Mouse (Mus musculus): ENCODE measurements around the gene Bglap2. TPM values are rescaled to one million over a fixed set of nuclear protein-coding genes. Genes with fewer than 3 reads are reported as not detected.

The Bglap2 gene
- polyA plus RNA-seq, 1 experiment from 2014 or later, result not detected

DNA sequence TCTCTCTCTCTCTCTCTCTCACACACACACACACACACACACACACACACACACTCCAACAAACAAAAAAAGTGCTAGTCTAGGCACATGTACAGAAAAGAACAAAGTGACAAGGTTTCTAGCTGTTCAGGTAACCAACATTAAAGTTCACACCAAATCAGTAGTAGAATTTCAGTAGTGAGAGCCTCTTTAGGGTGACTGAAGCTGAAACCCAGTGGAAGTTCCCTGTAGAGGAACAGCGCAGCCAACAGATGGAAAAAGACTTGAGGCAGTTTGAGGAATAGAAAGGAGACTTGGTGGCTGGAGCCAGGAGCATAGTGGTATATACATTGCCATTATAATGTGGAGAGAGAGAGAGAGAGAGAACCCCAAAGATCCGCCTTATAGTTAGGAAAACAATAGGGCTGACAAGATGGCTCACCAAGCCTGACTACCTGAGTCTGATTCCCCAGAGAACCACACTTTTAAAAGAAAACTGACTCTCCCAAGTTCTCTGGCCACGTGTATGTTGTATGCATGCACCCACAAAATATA lies 43.5 kb downstream of the Bglap2 start:
- Histone ChIP-seq H3K4me1 (peaks cover 41% of the 10 kb centered on the region), H3K9me3 (no peaks in the 10 kb centered on the region), H3K4me3 (peak overlapping the region; percentile 78), H3K27me3 (replicated peaks; ENCODE audit: low read depth, poor library complexity, severe bottlenecking) (no peaks in the 10 kb centered on the region), H3K36me3 (replicated peaks) (peaks cover 43% of the 10 kb centered on the region), H3K27ac (replicated peaks) (peak overlapping the region; percentile 94)
- 42% methylated on average over 3 of the region's 3 CpGs for WGBS
- DNase-seq (ENCODE audit: low spot score), result no peak

DNA sequence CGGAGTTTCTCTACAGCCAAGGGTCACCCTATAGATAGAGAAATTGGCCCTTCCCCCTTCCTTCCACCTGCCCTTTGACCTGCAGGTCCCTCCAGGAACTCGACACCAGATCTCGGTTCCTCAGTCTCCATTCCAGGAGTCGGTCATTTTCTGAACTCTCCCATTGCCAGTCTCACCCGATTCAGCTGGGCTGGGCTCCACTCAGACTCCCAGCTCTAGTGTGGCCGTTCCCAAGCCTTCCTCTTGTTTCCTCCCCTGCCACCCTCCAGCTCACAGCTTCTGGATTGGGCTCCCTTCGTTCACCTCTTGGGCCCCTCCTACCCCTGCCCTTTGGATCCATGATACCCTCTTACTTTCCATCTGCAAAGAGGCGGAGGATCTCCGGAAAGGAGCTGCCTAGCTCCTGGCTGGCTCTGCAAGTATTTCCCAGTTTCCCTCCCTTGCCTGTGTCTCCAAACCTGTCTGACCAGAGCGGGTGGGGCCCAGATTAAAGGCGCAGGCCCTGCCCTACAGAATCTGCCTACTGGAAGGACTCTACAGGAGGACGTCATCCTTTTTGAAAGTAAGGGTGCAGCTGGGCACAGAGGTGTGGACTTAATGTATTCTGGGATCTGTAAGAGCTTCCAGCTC lies 44.4 kb downstream of the Bglap2 start:
- Histone ChIP-seq H3K36me3 (replicated peaks) (peaks cover 49% of the 10 kb centered on the region), H3K4me3 (peak overlapping the region; percentile 78; the same call in 1 of the 2 replicates), H3K9me3 (no peaks in the 10 kb centered on the region), H3K27me3 (replicated peaks; ENCODE audit: low read depth, poor library complexity, severe bottlenecking) (no peaks in the 10 kb centered on the region), H3K4me1 (peaks cover 41% of the 10 kb centered on the region), H3K27ac (replicated peaks) (peak overlapping the region; percentile 94)
- 49% methylated on average over 12 of the region's 12 CpGs for WGBS
- DNase-seq (ENCODE audit: low spot score), result peak; percentile 29

DNA sequence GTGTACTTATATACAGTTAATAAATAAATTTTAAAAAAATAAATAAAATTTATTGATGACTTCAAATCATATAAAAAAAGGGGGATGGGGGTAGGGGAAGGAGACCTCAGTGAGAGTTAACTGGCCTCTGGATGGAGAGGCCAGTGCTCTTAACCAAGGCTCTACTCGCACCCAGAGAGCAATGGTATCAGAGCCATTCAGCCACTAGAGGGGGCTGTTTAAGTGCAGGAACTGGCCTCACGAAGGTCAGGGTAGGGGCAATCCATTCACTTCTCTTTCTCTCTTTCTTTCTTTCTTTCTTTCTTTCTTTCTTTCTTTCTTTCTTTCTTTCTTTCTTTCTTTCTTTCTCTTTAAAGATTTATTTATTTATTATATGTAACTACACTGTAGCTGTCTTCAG lies 47.2 kb downstream of the Bglap2 start:
- no peak overlapping the region for H3K27ac ChIP-seq (replicated peaks)
- peaks cover 60% of the 10 kb centered on the region for H3K36me3 ChIP-seq (replicated peaks)
- WGBS, result 43% methylated on average over 2 of the region's 2 CpGs
- H3K9me3 ChIP-seq, result no peaks in the 10 kb centered on the region
- no peaks in the 10 kb centered on the region for H3K27me3 ChIP-seq (replicated peaks; ENCODE audit: low read depth, poor library complexity, severe bottlenecking)
- H3K4me3 ChIP-seq, result no peak overlapping the region
- peak; percentile 49 for DNase-seq (ENCODE audit: low spot score)
- peaks cover 29% of the 10 kb centered on the region for H3K4me1 ChIP-seq

DNA sequence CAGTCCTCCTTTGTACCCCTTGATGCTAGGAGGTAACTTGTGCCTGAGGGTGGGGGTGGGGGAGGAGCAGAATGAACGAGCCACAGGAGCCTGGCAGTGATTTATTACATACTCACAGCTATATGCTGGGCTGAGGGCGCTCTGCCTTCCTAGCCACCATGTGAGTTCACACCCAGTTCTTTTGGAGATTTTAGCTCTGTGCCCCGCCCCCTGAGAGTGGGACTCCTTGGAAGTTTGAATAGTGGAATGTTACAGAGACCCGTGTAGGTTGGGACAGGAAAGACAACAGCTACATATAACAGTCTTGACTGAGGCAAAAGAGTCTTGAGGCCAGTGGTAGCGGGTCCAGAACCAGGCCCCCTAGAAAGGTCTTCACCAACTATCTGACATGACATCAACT lies 49.5 kb downstream of the Bglap2 start:
- Histone ChIP-seq H3K4me1 (peaks cover 29% of the 10 kb centered on the region), H3K36me3 (replicated peaks) (peaks cover 68% of the 10 kb centered on the region), H3K4me3 (no peak overlapping the region), H3K9me3 (no peaks in the 10 kb centered on the region), H3K27me3 (replicated peaks; ENCODE audit: low read depth, poor library complexity, severe bottlenecking) (no peaks in the 10 kb centered on the region), H3K27ac (replicated peaks) (no peak overlapping the region)
- no peak for DNase-seq (ENCODE audit: low spot score)
- WGBS, result 85% methylated on average over 5 of the region's 5 CpGs

Other genes starting within 250 kb of the Bglap2 start
- 11.1 and 12.1 TPM in 2 replicates for gene Mef2d, start 236.3 kb downstream of the Bglap2 start, polyA plus RNA-seq (2016; fragmentation: Nextera tagmentation; extraction: Ambion mirVana)
- 0.17 TPM in 1 of 2 replicates, not detected in the other for gene Rhbg, start 124.0 kb downstream of the Bglap2 start, polyA plus RNA-seq (2016; fragmentation: Nextera tagmentation; extraction: Ambion mirVana)
- gene Gm38392, start 91.5 kb downstream of the Bglap2 start, polyA plus RNA-seq (2016; fragmentation: Nextera tagmentation; extraction: Ambion mirVana), result not detected in 2 replicates
- 12.6 and 14.7 TPM in 2 replicates for gene Tsacc, start 81.7 kb downstream of the Bglap2 start, polyA plus RNA-seq (2016; fragmentation: Nextera tagmentation; extraction: Ambion mirVana)
- 862 and 910 TPM in 2 replicates for gene Cct3, start 81.6 kb downstream of the Bglap2 start, polyA plus RNA-seq (2016; fragmentation: Nextera tagmentation; extraction: Ambion mirVana)
- gene Glmp, start 53.7 kb downstream of the Bglap2 start, polyA plus RNA-seq (2016; fragmentation: Nextera tagmentation; extraction: Ambion mirVana), result 142 and 153 TPM in 2 replicates
- 2.4 and 4.8 TPM in 2 replicates for gene Tmem79, start 42.6 kb downstream of the Bglap2 start, polyA plus RNA-seq (2016; fragmentation: Nextera tagmentation; extraction: Ambion mirVana)
- 84.8 and 86.3 TPM in 2 replicates for gene Smg5, start 42.4 kb downstream of the Bglap2 start, polyA plus RNA-seq (2016; fragmentation: Nextera tagmentation; extraction: Ambion mirVana)
- gene Paqr6, start 14.1 kb downstream of the Bglap2 start, polyA plus RNA-seq (2016; fragmentation: Nextera tagmentation; extraction: Ambion mirVana), result 0.43 and 1.2 TPM in 2 replicates
- gene Bglap3, start 6.0 kb downstream of the Bglap2 start, polyA plus RNA-seq (2016; fragmentation: Nextera tagmentation; extraction: Ambion mirVana), result 0.10 and 0.35 TPM in 2 replicates
- not detected in 2 replicates for gene Bglap, start 5.8 kb upstream of the Bglap2 start, polyA plus RNA-seq (2016; fragmentation: Nextera tagmentation; extraction: Ambion mirVana)
- 184 and 194 TPM in 2 replicates for gene Pmf1, start 31.6 kb upstream of the Bglap2 start, polyA plus RNA-seq (2016; fragmentation: Nextera tagmentation; extraction: Ambion mirVana)
- 17.5 and 17.6 TPM in 2 replicates for gene Slc25a44, start 46.4 kb upstream of the Bglap2 start, polyA plus RNA-seq (2016; fragmentation: Nextera tagmentation; extraction: Ambion mirVana)
- 5.9 and 7.1 TPM in 2 replicates for gene Sema4a, start 82.5 kb upstream of the Bglap2 start, polyA plus RNA-seq (2016; fragmentation: Nextera tagmentation; extraction: Ambion mirVana)
- gene Lmna, start 131.3 kb upstream of the Bglap2 start, polyA plus RNA-seq (2016; fragmentation: Nextera tagmentation; extraction: Ambion mirVana), result 15.2 and 17.9 TPM in 2 replicates
- gene Mex3a, start 153.7 kb upstream of the Bglap2 start, polyA plus RNA-seq (2016; fragmentation: Nextera tagmentation; extraction: Ambion mirVana), result 33.6 and 37.4 TPM in 2 replicates
- gene Rab25, start 169.6 kb upstream of the Bglap2 start, polyA plus RNA-seq (2016; fragmentation: Nextera tagmentation; extraction: Ambion mirVana), result 4.9 and 5.8 TPM in 2 replicates
- 158 and 161 TPM in 2 replicates for gene Lamtor2, start 174.4 kb upstream of the Bglap2 start, polyA plus RNA-seq (2016; fragmentation: Nextera tagmentation; extraction: Ambion mirVana)
- 68.6 and 77.9 TPM in 2 replicates for gene Ubqln4, start 175.1 kb upstream of the Bglap2 start, polyA plus RNA-seq (2016; fragmentation: Nextera tagmentation; extraction: Ambion mirVana)
- 229 and 231 TPM in 2 replicates for gene Ssr2, start 197.2 kb upstream of the Bglap2 start, polyA plus RNA-seq (2016; fragmentation: Nextera tagmentation; extraction: Ambion mirVana)
- gene Arhgef2, start 227.3 kb upstream of the Bglap2 start, polyA plus RNA-seq (2016; fragmentation: Nextera tagmentation; extraction: Ambion mirVana), result 110 and 116 TPM in 2 replicates